Mouse (Mus musculus) right cerebral cortex, adult 18-20 months (tissue): ENCODE measurements around the gene Rarres2.

Source experiments
- DNase-seq: peaks from one replicate; pipeline ENCODE4 v3.0.0; 2022; ENCODE audit warnings: mixed read lengths

Rarres2 gene

GRCm38 (mm10) chr6:48572572-48573061 lies at the start of gene Rarres2:
TSS of gene Rarres2 (minus strand) at chr6:48572789.
- no peak for DNase-seq

GRCm38 (mm10) chr6:48620031-48620430 lies 47.4 kb upstream of the Rarres2 start:
- DNase-seq, result no peak

- DNase-seq, result no peak
These were observed 42.2 kb upstream of the Rarres2 start for GRCm38 (mm10) chr6:48614756-48615155.

GRCm38 (mm10) chr6:48613464-48613863 lies 40.9 kb upstream of the Rarres2 start:
- no peak for DNase-seq

- DNase-seq, result no peak
These were observed 38.1 kb upstream of the Rarres2 start for GRCm38 (mm10) chr6:48610657-48611056.

GRCm38 (mm10) chr6:48609512-48609911 lies 36.9 kb upstream of the Rarres2 start:
- DNase-seq, result no peak

GRCm38 (mm10) chr6:48608124-48608523 lies 35.5 kb upstream of the Rarres2 start:
- no peak for DNase-seq

GRCm38 (mm10) chr6:48602080-48602741 lies 29.6 kb upstream of the Rarres2 start:
- peak; percentile 59 for DNase-seq

- peak; percentile 98 for DNase-seq
These were observed 28.9 kb upstream of the Rarres2 start, which contains the start of gene Zfp775 for GRCm38 (mm10) chr6:48601271-48602079. TSS of gene Zfp775 (plus strand) at chr6:48602063.

GRCm38 (mm10) chr6:48600594-48600993 lies 28.0 kb upstream of the Rarres2 start:
- DNase-seq, result no peak

GRCm38 (mm10) chr6:48597233-48597625 lies 24.6 kb upstream of the Rarres2 start:
- no peak for DNase-seq

- no peak for DNase-seq
These were observed 24.1 kb upstream of the Rarres2 start for GRCm38 (mm10) chr6:48596545-48597232.

GRCm38 (mm10) chr6:48595278-48595677 lies 22.7 kb upstream of the Rarres2 start:
- peak; percentile 64 for DNase-seq

GRCm38 (mm10) chr6:48594043-48594738 lies 21.6 kb upstream of the Rarres2 start:
- DNase-seq, result no peak

GRCm38 (mm10) chr6:48593158-48594042 lies 20.8 kb upstream of the Rarres2 start, which contains the start of the genes Repin1 and Gm44965:
TSS of gene Repin1 (plus strand) at chr6:48593883.
TSS of gene Gm44965 (plus strand) at chr6:48593941.
- peak; percentile 94 for DNase-seq

- no peak for DNase-seq
These were observed 19.3 kb upstream of the Rarres2 start for GRCm38 (mm10) chr6:48591871-48592270.

- DNase-seq, result no peak
These were observed 18.7 kb upstream of the Rarres2 start for GRCm38 (mm10) chr6:48591221-48591845.

- no peak for DNase-seq
These were observed 16.7 kb upstream of the Rarres2 start, which contains the start of gene Gm45021 for GRCm38 (mm10) chr6:48589194-48589750. TSS of gene Gm45021 (plus strand) at chr6:48589610.

- no peak for DNase-seq
These were observed 9.4 kb upstream of the Rarres2 start for GRCm38 (mm10) chr6:48582037-48582436.

- no peak for DNase-seq
These were observed 8.7 kb upstream of the Rarres2 start for GRCm38 (mm10) chr6:48581257-48581656.
